Mouse (Mus musculus) cerebellum, adult (tissue): ENCODE results near the gene Adora2b.
A peak's percentile ranks its signal among the peaks of the same experiment; 100 is the strongest.
"Not testable (repeated sequence)": the region's sequence is repeated elsewhere in the genome, so short reads cannot be mapped to it uniquely, and the experiment has no call there.

ENCODE experiments used
- ATAC-seq: cut with Nextera tagmentation; 2 replicates; pipeline ENCODE4 v1.9.2; 2017; ENCODE audit warnings: mild to moderate bottlenecking, moderate library complexity, mixed read lengths; ENCODE audit not compliant: insufficient number of reproducible peaks, low FRiP score, low TSS enrichment

Adora2b gene

DNA sequence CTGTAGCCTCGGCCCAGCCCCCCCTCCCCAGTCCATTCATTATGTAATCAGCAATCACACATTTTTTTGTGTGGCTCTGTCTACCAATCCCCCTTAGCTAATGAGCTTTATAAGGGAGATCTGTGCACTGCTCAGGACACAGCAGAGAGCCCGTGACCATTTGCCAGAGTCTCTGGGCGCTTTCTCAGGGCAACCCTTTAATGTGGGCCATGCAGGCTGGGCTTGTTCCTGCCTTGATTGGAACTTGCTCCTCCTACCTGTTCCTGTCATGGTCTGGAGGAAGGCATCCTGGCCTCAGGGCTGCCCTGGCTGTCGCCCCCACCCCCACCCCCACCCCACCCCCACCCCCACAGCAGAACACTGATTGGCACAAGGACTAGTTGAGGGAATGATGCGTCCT, 10.4 kb downstream of the Adora2b start:
- no peak for ATAC-seq

DNA sequence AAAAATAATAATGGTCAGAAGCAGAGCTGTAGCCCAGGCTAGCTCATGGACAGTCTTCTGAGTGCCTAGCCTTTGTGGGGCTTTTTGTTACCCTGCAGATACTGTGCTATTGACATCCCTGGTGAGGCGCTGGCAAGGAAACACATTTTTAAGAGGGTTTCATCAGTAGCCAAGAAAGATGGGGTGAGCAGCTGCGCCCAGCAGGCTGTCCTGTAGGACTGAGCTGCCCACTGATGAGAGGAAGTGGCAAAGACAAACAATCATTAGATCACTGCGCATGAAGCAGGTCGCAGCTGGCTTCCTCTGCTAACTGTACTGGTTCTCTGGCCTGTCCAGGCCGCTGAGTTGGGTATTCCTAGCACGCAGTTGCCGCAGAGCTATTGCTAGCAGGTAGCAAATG, 14.8 kb downstream of the Adora2b start:
- ATAC-seq = no peak

DNA sequence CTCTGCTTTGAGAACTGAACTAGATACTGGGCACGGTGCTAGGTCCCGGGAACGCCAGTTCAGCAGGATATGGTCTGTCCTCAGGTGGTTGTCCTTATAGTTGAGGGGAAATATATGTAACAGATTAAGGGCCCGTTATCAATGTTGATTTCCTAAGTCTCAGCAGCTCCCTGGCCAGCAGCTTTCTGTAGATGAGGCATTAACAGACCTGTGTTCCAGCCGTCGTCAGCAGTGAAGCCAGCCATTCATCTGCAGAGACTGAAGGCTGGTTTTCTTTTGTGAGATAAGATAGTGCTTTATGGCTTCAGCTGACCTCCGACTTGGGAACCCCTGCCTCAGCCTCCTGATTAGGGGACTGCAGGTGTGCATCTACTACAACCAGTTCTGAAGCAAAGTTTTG, 15.2 kb downstream of the Adora2b start:
- ATAC-seq = no peak

DNA sequence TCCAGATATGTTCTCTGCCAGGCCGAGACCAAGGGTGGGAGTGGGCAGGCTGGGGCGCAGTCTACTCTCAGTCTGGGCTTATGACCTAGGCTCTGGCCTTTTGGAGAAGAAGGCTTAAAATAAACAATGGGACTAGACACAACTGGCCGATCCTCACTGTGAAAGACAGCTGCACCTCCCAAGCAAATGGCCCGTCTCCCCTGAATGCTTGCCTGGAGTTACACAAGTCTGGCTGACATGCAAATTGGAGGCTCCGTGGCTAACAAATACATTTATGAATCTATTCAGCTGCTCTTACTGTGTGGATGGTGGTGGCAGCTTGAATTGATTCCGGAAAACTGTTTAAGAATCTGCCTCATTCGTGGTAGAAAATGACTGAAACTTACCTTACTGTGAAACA, 16.9 kb downstream of the Adora2b start:
- no peak for ATAC-seq

DNA sequence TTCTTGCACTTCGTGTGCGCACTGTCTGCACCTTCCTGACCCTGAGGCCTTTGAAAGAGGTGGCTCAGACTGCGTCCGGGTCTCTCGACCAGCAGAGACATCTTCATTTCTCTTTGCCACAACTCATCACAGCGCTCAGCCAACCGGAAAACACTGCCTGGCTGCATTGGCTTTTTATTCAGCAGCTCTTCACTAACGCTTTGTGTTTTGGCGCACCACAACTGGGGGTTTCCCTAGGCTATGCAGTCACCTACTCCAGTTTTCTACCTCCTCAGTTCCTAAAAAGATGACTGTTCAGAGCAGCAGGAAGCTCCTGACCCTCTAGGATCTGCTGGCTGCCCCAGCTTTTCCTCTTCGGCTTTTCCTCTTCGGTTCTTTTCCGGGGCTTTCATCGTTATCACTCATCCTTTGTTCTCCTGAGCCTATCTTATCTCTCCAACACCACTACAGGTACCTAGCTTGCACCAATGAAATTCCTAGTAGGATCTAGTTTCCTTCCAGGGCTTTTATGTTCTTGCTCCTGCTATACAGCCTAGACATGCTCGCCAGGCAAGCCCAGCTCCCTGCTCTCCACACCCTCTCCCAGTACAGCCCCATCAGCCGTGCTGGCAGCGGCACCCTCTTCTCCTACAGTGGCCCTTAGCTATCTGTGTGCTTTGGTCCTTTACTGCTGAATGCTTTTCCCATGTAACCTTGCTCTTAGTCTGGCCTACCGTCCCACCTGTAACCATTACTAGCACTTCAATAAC, 17.9 kb downstream of the Adora2b start:
- ATAC-seq = no peak

DNA sequence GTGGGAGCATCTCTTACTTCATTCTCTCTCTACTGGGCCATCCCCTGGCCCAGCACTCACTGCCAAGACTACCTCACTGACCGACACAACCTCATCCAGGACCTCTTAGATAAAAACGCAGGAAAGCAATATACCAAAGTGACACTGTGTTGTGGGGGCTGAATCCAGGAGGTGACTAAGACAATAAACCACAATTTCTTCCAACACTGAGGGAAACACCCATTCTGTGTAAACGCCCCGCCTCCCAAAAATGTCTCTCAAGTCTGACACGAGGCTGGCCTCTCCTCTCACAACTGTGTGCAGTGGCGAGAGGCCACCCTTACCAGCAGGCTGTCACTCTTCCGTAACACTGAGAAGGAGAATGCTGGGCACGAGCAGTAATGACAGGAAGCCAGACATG, 19.6 kb downstream of the Adora2b start:
- no peak for ATAC-seq

DNA sequence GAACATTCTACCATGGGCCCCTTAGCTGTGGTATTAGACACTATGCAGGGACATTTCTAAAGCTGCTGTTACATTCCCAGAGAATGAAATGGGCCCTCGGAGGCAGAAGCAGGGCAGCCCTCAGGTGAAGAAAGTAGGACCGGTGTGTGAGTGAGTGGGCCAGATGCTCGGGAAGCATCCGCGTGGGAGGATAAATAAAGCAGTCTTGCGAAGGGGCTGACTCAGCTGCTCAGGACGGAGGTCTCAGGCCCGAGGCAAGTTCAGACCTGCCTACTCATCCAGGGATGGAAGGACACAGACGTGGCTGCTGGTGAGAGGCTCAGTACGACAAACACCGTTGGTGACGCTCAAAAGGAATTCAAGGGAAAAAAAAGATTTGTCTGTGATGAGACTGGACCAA, 20.3 kb downstream of the Adora2b start:
- no peak for ATAC-seq

DNA sequence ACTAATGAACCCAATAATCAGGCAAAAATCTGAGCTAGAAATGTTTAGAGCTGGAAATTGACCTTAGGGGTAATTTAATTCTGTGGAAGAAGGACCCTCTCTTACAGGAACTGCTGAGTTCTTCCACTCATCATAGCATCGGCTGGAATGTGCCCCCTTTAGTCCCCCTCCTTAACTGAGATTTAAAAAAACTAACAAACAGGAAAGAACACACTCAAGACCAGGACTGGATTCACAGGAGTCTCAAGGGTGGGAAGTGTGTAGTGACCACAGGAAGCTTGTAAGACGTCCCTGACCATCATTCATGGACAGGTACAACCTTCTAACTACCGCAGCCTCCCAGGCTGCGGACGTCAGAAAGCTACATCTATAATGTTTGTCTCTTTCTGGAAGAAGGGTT, 22.1 kb downstream of the Adora2b start:
- ATAC-seq = no peak

DNA sequence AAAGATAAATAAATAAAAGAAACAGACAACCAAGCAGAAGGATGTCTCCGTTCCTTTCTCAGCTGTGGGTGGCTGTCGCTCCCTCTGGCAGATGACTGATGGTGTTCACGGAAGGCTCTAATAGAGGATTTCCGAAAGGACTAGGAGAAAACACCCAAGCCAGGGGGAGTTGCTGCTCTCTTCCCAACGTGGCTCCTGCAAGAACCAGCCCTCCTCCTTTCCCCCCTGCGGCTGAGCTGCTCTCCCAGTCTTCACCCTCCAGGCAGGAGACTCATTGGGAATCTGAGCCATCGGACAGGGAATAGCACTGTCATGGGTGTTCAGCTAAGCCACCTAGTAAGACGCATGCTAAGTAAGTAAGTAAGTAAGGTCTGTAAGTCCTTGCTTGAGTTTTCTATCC, 28.3 kb downstream of the Adora2b start:
- no peak for ATAC-seq

DNA sequence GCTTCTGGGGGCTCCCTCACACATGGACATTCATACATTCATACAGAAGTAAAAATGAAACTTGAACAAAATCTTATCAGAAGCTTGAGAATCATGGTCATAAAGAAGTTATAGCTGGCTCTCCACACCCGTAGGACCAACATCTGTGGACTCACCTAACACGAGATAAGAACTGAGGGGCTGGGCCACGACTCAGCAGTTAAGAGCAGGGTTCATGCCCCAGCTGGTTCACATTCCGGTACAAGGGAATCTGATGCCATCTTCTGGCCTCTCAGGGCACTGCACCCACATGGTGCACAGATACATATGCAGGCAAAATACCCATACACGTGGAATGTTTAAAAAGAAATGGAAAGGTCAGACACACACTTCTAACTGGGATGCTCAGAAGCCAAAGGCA, 29.2 kb downstream of the Adora2b start:
- no peak for ATAC-seq

DNA sequence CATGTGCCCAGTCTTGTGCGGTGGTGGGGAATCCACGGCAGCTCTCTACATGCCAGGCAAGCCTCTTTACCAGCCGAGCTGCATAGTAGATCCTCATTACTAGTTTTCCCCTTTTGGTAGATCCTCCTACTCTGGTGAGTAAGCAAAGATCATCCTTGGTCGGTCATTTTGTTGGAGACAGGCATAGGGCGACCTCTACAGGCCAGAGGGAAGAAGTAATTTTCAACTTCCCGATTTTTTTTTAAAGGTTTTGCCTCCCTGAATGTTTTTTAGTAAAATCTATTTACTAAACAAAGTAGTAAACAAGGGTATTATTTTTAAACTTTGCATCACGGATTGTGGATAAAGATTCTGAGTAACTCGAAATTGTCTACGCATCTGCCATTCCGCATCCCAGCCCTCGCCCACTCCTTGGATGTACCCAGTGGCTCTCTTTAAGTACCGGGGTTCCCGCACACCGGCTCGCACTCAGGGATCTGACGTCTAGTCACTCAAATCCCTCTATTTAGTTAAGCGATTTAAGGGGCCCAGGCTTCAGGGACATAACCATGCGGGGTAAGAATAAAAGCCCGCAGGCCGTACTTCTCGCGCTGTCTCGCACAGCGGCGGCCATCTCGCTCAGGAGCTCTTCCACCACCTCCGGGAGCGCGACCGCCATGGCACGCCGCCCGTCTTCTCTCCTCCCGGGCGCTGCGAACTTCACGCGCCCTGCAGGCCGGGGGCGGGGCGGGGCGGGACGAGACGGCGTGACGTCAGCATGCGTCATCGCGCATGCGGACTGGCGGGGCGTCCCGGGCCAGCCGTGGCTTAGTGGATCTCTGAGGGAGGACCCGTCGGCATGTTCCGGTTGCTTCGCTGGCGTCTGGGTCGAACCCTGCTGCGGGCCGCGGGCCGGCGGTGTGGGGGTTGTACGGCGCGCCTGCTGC, 32.2 kb downstream of the Adora2b start, which contains the start of the genes Zswim7 and Ttc19:
Gene Zswim7 (minus strand): TSS at position 701 of the 926 bp plus-strand sequence.
Gene Ttc19 (plus strand): TSS at position 799 of the 926 bp plus-strand sequence.
- peak; percentile 88 for ATAC-seq

DNA sequence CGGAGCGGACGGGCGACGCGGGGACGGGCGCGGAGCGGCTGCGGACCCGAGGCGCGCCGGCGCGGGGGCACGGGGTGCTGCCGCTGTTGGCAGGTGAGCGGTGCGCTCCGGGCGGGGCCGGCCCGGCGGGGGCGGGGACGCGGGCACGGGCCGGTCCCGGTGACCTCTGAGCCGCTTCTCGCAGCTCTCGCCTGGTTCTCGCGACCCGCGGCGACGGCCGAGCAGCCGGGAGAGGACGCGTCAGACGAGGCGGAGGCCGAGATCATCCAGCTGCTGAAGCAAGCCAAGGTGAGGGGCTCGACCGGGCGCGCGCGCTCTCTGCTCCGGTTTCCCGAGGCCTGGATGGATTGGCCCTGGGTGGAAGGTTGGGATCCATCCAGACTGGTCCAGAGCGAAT, 32.8 kb downstream of the Adora2b start:
- ATAC-seq = peak; percentile 70

DNA sequence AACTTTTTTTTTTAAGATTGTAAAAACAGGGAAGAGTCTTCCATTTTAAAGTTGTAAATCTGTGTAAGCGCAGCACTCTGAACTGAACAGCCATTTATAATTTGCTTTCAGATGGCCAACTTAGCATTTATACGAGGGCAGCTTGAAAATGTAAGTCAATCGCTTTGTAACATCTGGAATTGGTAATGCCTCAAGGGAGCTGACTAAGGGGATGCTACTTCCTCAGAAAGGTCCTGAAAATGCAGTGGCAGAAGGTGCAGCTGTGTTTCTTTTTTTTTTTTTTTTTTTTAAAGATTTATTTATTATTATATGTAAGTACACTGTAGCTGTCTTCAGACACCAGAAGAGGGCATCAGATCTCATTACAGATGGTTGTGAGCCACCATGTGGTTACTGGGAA, 35.2 kb downstream of the Adora2b start:
- ATAC-seq = not testable (repeated sequence)

DNA sequence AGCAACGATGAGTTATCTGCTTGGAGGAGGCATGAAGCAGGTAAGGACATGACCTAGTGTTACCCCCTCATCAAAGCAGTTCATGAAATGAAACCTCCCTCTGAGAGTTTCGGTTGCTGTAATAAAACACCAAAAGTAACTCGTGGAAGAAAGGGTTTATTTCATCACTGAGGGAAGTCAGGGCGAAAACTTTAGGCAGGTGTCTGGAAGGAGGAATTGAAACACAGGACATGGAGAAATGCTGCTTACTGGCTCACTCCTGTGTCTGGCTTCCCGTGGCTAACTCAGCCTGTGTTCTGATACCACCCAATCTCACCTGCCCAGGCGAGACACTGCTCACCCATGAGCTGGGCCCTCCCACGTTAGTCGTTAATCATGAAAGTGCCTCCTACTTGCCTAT, 36.2 kb downstream of the Adora2b start:
- no peak for ATAC-seq

DNA sequence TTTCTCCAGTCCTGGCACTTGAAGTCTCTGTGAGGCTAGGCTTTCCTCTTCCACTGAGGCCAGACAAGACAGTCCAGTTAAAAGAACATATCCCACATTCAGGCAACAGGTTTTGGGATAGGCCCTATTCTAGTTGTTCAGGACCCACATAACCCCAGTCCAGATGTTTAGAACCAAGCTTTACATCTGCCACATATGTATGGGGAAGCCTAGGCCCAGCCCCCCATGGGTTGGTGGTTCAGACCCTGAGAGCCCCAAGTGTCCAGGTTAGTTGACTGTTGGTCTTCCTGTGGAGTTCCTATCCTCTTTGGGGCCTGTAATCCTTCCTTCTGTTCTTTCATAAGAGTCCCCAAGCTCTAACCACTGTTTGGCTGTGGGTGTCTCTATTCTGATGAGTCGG, 38.9 kb downstream of the Adora2b start:
- no peak for ATAC-seq

DNA sequence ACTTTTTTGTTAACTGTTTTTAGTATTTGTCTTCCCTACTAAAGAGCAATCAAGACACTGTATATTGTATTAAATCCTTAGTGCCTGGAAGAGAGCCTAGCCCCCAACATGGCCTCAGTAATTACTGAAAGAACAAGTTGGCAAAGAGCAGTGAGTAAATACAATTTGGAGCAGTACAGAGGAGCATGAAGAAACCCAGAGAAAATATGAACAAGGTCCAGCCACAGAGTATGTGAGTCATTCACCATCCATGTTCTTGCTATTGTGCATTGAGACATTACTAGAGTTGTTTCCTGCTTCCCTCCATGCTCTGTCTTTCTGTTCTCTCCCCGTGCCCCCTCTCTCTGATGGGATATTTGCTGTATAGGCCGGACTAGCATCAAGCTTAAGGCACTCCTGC, 45.3 kb downstream of the Adora2b start:
- ATAC-seq = no peak

DNA sequence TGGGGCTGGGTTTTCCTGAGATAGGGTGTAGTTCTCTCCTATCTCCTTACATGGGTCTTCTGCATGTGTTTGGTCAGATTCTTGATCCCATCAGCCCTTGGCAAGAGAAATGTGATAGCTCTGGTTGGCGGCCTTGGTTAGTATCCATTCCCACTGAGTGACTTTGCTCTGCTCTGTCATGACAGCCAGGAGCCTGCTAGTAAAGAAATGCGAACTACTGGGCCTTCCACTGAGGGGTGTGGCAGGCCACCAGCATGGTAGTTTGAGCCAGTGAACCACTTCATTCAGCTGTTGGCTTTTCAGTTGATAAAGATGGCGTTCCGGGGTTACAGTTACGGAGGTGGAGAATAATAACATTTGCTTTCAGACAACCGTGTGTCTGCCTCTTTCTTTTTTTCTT, 50.1 kb downstream of the Adora2b start:
- ATAC-seq = no peak

DNA sequence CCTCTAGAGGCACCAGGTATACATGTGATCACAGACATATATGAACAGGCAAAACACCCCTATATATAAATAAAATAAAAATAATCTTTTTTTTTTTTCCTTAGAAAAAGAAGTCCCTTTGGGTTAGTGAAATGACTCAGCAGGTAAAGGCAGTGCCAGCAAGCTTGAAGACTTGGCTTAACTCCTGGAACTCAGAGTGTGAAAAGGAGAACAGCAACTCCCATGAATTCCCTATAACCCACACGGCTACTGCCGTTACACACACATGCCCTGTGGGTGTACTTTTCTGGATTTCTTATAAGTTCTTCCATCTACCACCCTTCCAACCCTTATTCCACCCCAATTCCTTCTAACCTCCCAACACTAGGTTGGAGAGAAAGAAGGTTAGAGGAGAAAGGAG, 57.1 kb downstream of the Adora2b start:
- ATAC-seq = no peak

DNA sequence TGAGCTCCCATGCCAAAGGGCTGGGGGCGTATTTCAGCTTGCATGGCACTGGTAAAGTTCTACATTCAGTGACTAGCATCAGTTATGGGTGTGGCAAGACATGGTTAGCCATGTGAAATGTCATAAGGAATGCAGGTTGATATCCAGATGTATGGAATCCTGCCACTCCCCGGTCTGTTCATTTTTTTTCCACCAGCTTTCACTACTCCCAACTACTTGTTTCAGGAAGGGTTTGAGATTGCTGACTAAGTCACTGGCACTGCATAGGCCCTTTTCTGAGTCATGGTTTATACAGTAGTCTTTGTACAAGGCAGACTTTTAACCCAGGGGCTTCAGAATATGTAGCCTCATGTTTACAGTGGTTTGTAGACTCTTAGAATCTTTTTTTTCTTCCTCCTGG, 60.5 kb downstream of the Adora2b start:
- no peak for ATAC-seq

DNA sequence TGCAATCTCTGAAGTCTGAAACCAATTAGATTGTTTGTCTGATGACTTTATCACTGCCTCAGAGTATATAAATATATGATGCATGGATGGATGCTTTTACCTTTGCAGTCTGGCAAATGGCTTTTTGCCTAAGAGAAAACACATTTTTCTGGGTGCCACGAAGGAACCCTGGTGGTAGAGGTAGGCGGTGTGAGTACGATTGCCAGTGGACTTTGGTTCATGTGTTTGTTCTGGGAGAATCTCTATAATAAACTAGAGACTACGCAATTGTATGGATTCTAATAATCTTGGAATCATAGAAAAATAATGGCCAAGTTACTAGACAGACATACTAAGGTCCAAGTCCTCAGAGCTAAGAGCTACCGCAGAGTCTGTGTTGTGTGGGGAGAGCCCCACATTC, 66.2 kb downstream of the Adora2b start:
- ATAC-seq = no peak
